Mouse (Mus musculus): Measurements from ENCODE around the gene L2hgdh. TPM values are rescaled to one million over a fixed set of nuclear protein-coding genes. Genes with fewer than 3 reads are reported as not detected.

L2hgdh gene
- polyA plus RNA-seq, 1 experiment from 2014 or later: 8.9 TPM

DNA sequence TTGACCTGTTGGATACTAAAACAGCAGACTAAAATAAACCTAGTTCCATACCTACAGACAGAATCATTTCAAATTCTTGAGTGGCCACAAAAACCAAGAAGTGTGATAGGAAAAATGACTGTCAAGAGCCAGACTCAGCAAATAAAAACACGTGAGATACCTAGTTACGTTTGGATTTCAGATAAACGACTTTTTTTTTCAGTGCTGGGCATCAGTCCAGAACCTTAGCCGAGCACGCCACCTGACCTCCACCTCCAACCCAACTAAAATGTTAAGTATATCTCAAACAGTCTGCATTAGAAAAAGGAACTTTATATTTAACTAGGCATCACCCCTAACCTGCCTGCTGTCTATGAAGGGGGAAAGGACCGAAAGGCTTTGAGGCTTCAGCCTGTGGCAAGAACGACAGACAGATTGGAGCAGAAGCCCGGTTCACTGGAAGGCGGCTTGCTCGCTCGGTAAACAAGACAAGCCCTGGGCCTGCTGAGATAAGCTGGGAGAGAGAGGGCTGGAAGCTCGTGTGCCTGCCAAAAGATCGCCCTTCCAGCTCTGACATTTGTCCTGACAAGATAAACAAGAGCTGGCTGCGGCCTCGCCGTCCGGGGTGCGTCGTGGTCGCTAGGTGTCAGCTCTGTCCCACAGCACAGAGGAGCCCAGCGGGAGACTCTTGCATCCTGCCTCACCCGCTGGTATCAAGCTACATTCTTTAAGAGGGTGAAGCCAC lies 32.9 kb upstream of the L2hgdh start:
- H3K4me3 ChIP-seq: peak overlapping the region; percentile 18; the same call in 1 of the 2 replicates
- ATAC-seq (ENCODE audit: low read depth): peak; percentile 89
- H3K9ac ChIP-seq: peak overlapping the region; percentile 47; the same call in 1 of the 2 replicates

DNA sequence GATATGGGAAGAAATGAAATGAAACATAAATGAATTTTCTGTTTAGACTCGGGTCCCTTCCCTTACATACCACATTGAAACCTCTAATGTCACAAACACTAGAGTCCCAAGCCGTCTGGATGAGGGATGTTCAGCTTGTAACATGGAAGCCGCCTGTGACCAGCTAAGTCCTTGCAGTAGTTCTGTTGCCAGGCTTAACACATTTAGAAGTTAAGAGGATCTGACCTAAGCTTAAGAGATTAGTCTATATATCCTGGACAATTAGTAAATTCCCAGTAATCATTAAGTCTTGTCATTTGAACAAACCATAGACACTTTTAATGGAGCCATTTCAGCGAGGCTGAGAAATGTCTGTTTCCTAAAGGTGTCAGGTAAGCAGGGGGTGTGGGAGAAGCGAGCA lies 31.3 kb upstream of the L2hgdh start:
- H3K9me3 ChIP-seq: no peaks in the 10 kb centered on the region

More for the DNA sequence above, 32.9 kb upstream of the L2hgdh start:
- 17% methylated on average over 22 of the region's 22 CpGs for WGBS
- Histone ChIP-seq H3K36me3 (no peaks in the 10 kb centered on the region), H3K27me3 (no peaks in the 10 kb centered on the region), H3K27ac (replicated peaks) (peak overlapping the region; percentile 54; the same call in 1 of the 2 replicates), H3K9me3 (no peaks in the 10 kb centered on the region), H3K4me1 (replicated peaks) (peaks cover 23% of the 10 kb centered on the region), H3K4me2 (peak overlapping the region; percentile 57)

GRCm38 (mm10) chr12:69753936-69754335 lies 29.3 kb upstream of the L2hgdh start:
- Histone ChIP-seq H3K4me2 (no peak overlapping the region), H3K27ac (replicated peaks) (no peak overlapping the region), H3K9me3 (no peaks in the 10 kb centered on the region), H3K9ac (no peak overlapping the region), H3K4me1 (replicated peaks) (peaks cover 22% of the 10 kb centered on the region), H3K27me3 (no peaks in the 10 kb centered on the region), H3K36me3 (no peaks in the 10 kb centered on the region), H3K4me3 (no peak overlapping the region)
- WGBS: 85% methylated on average over 5 of the region's 5 CpGs
- no peak for ATAC-seq (ENCODE audit: low read depth)

More for the DNA sequence above, 31.3 kb upstream of the L2hgdh start:
- Histone ChIP-seq H3K27me3 (no peaks in the 10 kb centered on the region), H3K4me1 (replicated peaks) (peaks cover 26% of the 10 kb centered on the region), H3K36me3 (no peaks in the 10 kb centered on the region), H3K9ac (no peak overlapping the region), H3K4me3 (no peak overlapping the region), H3K4me2 (no peak overlapping the region), H3K27ac (replicated peaks) (no peak overlapping the region)
- WGBS: 87% methylated on average over 5 of the region's 5 CpGs
- no peak for ATAC-seq (ENCODE audit: low read depth)

- Histone ChIP-seq H3K9ac (no peak overlapping the region), H3K27me3 (no peaks in the 10 kb centered on the region), H3K9me3 (no peaks in the 10 kb centered on the region), H3K4me2 (no peak overlapping the region), H3K4me3 (no peak overlapping the region), H3K4me1 (replicated peaks) (peaks cover 9% of the 10 kb centered on the region; the same call in 1 of the 2 replicates), H3K27ac (replicated peaks) (no peak overlapping the region), H3K36me3 (no peaks in the 10 kb centered on the region)
- WGBS: 35% methylated on average over 10 of the region's 10 CpGs
- ATAC-seq (ENCODE audit: low read depth): no peak
Observed at GRCm38 (mm10) chr12:69751864-69752341, 27.2 kb upstream of the L2hgdh start.

- Histone ChIP-seq H3K4me2 (no peak overlapping the region), H3K27me3 (no peaks in the 10 kb centered on the region), H3K4me3 (no peak overlapping the region), H3K9ac (no peak overlapping the region), H3K9me3 (no peaks in the 10 kb centered on the region), H3K4me1 (replicated peaks) (no peaks in the 10 kb centered on the region), H3K36me3 (0 out of 2 replicates have a peak, but pooled peaks cover 5% of the 10 kb centered on the region), H3K27ac (replicated peaks) (no peak overlapping the region)
- ATAC-seq (ENCODE audit: low read depth): no peak
- 89% methylated on average over 5 of the region's 5 CpGs for WGBS
Observed at GRCm38 (mm10) chr12:69744138-69744537, 19.5 kb upstream of the L2hgdh start.

GRCm38 (mm10) chr12:69741965-69742364 lies 17.3 kb upstream of the L2hgdh start:
- Histone ChIP-seq H3K36me3 (0 out of 2 replicates have a peak, but pooled peaks cover 5% of the 10 kb centered on the region), H3K9me3 (no peaks in the 10 kb centered on the region), H3K4me3 (no peak overlapping the region), H3K27me3 (no peaks in the 10 kb centered on the region), H3K4me2 (no peak overlapping the region), H3K4me1 (replicated peaks) (no peaks in the 10 kb centered on the region), H3K9ac (no peak overlapping the region), H3K27ac (replicated peaks) (no peak overlapping the region)
- no peak for ATAC-seq (ENCODE audit: low read depth)
- WGBS: 92% methylated on average over 5 of the region's 5 CpGs

GRCm38 (mm10) chr12:69733923-69734322 lies 9.2 kb upstream of the L2hgdh start:
- no peak for ATAC-seq (ENCODE audit: low read depth)
- H3K27me3 ChIP-seq: no peaks in the 10 kb centered on the region
- no peak overlapping the region for H3K4me3 ChIP-seq
- WGBS: 87% methylated on average over 3 of the region's 3 CpGs
- H3K36me3 ChIP-seq: no peaks in the 10 kb centered on the region
- H3K9ac ChIP-seq: no peak overlapping the region
- H3K4me1 ChIP-seq (replicated peaks): no peaks in the 10 kb centered on the region
- no peaks in the 10 kb centered on the region for H3K9me3 ChIP-seq
- no peak overlapping the region for H3K27ac ChIP-seq (replicated peaks)
- H3K4me2 ChIP-seq: no peak overlapping the region

GRCm38 (mm10) chr12:69733518-69733917 lies 8.8 kb upstream of the L2hgdh start:
- H3K9me3 ChIP-seq: no peaks in the 10 kb centered on the region
- H3K27ac ChIP-seq (replicated peaks): no peak overlapping the region
- H3K27me3 ChIP-seq: no peaks in the 10 kb centered on the region
- no peak overlapping the region for H3K4me3 ChIP-seq
- no peak overlapping the region for H3K4me2 ChIP-seq
- no peaks in the 10 kb centered on the region for H3K36me3 ChIP-seq
- ATAC-seq (ENCODE audit: low read depth): no peak
- H3K9ac ChIP-seq: no peak overlapping the region
- no peaks in the 10 kb centered on the region for H3K4me1 ChIP-seq (replicated peaks)
- WGBS: 10% methylated on average over 2 of the region's 2 CpGs

DNA sequence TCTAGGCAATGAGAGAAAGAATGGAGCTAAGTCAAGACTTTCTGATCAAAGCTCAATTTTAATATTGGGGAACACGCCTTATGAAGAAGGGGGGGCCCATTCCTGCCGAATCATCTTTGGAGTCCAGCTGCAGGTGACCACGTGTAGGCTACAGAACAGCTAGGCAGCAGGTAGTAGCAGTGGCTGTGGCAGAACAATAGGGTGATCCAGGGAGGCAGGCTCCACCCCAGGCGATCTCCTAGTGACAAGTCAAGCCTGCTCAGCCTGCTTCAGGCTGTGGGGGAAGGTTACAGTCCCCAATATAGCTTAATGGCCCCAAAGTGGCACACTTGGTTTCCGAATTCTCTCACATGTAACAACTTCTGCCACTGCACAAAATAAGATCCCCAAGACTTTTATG lies 7.5 kb upstream of the L2hgdh start:
- Histone ChIP-seq H3K4me2 (no peak overlapping the region), H3K9me3 (no peaks in the 10 kb centered on the region), H3K27me3 (no peaks in the 10 kb centered on the region), H3K27ac (replicated peaks) (no peak overlapping the region), H3K4me3 (no peak overlapping the region), H3K9ac (no peak overlapping the region), H3K4me1 (replicated peaks) (no peaks in the 10 kb centered on the region), H3K36me3 (no peaks in the 10 kb centered on the region)
- ATAC-seq (ENCODE audit: low read depth): no peak
- 43% methylated on average over 5 of the region's 5 CpGs for WGBS

GRCm38 (mm10) chr12:69730306-69730705 lies 5.6 kb upstream of the L2hgdh start:
- no peaks in the 10 kb centered on the region for H3K9me3 ChIP-seq
- ATAC-seq (ENCODE audit: low read depth): no peak
- peaks cover 4% of the 10 kb centered on the region for H3K4me1 ChIP-seq (replicated peaks)
- no peaks in the 10 kb centered on the region for H3K36me3 ChIP-seq
- H3K4me3 ChIP-seq: no peak overlapping the region
- H3K27ac ChIP-seq (replicated peaks): no peak overlapping the region
- H3K4me2 ChIP-seq: no peak overlapping the region
- 83% methylated on average over 1 of the region's 1 CpGs for WGBS
- H3K9ac ChIP-seq: no peak overlapping the region
- no peaks in the 10 kb centered on the region for H3K27me3 ChIP-seq

GRCm38 (mm10) chr12:69729246-69729645 lies 4.6 kb upstream of the L2hgdh start:
- Histone ChIP-seq H3K27ac (replicated peaks) (no peak overlapping the region), H3K9ac (no peak overlapping the region), H3K4me3 (no peak overlapping the region), H3K4me1 (replicated peaks) (peaks cover 8% of the 10 kb centered on the region), H3K27me3 (no peaks in the 10 kb centered on the region), H3K36me3 (no peaks in the 10 kb centered on the region), H3K9me3 (no peaks in the 10 kb centered on the region), H3K4me2 (no peak overlapping the region)
- ATAC-seq (ENCODE audit: low read depth): no peak
- WGBS: 100% methylated on average over 1 of the region's 1 CpGs

DNA sequence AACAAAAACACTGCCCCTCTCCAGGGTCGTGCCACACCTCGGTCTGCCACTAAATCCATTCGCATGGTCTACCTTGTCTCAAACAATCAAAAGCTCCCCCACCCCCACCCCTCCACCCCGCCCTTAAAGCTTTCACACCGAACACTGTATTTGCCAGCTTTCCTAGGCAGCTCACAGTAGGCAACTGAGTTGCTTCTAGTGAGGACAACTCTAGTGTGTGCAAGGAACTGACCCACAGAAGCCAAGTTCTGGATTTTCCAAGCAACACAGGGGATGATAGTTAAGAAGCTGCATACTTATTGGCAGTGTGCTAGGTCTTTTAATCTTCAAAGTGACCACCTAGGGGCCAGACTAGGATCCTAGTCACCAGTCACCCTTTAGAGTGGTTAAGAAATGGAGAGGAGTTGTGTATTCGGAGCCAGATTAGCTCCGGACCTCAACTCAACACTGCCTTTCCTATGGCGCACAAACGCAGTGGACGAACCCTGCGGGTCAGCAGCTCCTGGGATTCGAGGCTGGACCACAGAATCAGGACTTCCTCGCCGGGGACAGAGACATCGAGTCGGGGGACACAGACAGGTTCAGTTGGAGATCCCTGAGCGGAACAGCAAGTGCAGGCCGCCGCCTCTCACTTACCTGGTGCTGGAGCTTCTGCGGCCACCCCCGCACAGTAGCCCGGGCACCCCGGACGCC lies 509 bp downstream of the L2hgdh start:
- H3K4me1 ChIP-seq (replicated peaks): peaks cover 19% of the 10 kb centered on the region
- H3K36me3 ChIP-seq: peaks cover 21% of the 10 kb centered on the region
- peak overlapping the region; percentile 78 for H3K4me3 ChIP-seq
- H3K9ac ChIP-seq: peak overlapping the region; percentile 76
- peaks cover 12% of the 10 kb centered on the region for H3K9me3 ChIP-seq
- WGBS: 3% methylated on average over 24 of the region's 24 CpGs
- peak; percentile 0 for ATAC-seq (ENCODE audit: low read depth)
- H3K27ac ChIP-seq (replicated peaks): peak overlapping the region; percentile 61; the same call in 1 of the 2 replicates
- H3K27me3 ChIP-seq: no peaks in the 10 kb centered on the region
- peak overlapping the region; percentile 87 for H3K4me2 ChIP-seq
